Mouse (Mus musculus) cerebral cortex, adult 2 months (tissue): ENCODE data around the gene Xpo5.

Experiments used
- WGBS: fragments of 180-500 bp; shearing (Covaris S2); methylation state at CpG from one replicate; pipeline ENCODE4 v1.1.7; 2018; 5-methylcytosine and 5-hydroxymethylcytosine counted together

The Xpo5 gene

DNA sequence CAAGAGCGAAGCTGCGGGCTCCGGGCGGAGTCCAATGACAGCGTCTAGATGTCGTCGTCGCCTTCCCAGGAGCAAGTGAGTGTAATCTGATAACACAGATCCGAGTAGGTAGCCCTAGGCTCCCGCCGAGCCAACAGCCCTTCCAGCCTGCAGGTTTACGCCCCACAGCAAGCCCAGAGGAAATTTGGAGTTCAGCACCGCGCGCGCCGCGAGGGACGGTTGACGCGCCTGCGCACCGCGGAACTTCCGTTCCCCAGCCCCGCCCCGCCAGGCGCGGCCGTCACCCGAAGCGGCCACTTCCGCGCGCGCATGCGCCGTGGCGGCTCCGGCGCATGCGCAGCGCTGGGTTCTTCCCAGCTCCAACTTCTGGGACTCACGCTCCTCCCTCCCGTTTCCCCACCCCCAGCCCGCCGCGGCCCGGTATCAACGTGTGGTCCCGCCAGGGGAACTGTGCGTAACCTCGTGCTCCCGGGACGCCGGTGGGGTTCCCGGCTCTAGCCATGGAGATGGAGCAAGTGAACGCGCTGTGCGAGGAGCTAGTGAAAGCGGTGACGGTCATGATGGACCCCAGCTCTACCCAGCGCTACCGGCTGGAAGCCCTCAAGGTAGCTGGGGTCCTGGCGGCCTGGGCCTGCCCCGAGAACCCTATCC is at the start of gene Xpo5, which contains the start of gene Polh:
Gene Xpo5 (plus strand): TSS at position 362 of the 651 bp plus-strand sequence.
Gene Polh (minus strand): TSS at position 225 of the 651 bp plus-strand sequence.
- WGBS: under 1% methylated on average over 66 of the region's 66 CpGs

DNA sequence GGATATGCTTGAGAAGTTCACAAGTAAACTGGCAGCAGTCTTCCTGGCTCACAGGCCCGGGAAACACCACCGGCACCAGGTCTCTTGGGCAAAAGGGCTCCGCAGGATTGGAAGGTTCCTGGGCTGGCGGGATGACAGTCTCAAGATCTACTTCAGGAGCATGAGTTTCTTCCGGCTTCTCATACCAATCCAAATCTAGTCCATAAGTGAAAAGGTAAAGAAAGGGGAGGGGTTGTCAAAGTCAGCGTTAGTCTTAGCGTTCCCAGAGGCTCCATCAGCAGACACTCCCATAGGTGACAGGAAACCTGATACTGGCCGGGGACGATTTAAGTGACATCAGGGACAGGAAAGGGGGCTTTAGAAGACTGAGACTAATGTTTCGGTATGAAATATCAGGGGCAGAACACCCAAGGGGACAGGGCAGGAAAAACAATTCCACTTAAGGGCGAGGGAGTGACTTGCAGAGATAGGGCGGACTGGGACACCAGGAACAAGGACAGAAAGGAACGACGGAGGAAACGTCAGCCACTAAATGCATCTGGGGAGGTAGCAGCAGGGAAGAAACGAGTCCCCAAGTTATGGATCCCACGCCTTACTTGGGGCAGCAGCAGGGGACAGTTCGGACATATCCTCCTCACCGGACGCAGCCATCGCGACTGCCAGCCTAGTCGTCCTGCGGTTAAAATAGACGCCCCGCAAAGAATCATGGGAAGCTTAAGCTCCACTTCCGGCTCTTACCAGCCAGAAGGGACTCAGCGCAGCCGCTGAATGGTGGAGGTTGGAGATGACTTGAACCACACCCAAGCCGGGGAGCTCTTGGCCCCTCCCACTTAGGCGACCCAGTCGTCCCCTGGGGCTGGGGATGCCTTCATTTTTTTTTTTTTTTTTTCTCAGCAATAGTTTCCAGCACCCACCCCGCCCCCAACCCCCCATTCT is 49.5 kb upstream of the Xpo5 start, which contains the start of gene Mad2l1bp:
Gene Mad2l1bp (minus strand): TSS at position 707 of the 936 bp plus-strand sequence.
- WGBS: 4% methylated on average over 33 of the region's 33 CpGs

DNA sequence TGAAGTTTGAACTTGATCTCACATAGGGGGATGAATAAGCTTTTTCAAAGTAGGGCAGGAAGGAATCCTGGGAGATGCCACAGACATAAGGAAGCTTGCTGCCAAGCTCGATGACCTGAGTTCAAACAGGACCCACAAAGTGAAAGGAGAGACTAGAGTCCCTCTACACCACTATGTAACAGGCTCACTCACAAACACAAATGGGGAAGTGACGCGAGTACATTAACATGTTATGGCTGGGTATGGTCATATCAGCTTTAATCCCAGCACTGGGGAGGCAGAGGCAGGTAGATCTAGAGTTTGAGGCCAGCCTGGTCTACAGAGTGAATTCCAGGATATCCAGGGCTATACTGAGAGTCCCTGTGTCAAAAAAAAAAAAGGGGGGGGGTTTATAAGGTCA is 48.2 kb upstream of the Xpo5 start:
- 93% methylated on average over 3 of the region's 3 CpGs for WGBS

DNA sequence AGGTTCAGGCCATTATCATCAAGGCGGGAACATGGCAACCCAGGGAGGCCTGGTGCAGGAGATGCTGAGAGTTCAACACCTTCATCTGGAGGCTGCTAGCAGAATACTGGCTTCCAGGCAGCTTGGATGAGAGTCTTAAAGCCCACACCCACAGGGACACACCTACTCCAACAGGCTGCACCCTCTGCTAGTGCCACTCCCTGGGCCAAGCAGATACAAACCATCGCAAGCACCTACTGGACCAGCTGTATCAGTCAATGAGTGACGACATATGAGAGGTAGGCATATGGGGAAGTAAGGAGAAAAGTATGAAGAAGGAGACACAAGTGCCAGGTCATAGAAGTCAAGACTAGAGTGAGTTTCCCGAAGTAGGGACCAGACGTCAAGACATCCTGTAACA is 45.9 kb upstream of the Xpo5 start:
- WGBS: 84% methylated on average over 5 of the region's 5 CpGs

DNA sequence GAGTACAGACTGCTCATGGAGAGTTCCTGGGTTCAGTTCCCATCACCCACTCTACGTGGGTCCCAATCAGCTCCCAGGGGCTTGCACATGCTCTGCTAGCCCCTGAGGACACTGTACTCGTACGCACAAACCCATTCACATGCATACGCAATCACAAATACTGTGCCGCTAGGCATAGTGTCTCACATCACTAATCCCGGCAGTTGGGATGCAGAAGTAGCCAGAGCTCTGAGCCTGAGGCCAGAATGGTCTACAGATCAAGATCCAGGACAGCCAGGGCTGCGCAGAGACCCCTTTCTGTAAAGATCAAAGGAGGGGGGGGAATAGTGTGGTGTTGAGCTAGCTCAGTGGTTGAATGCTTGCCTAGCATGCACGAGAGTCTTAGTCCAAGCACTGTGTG is 45.5 kb upstream of the Xpo5 start:
- 88% methylated on average over 8 of the region's 8 CpGs for WGBS

DNA sequence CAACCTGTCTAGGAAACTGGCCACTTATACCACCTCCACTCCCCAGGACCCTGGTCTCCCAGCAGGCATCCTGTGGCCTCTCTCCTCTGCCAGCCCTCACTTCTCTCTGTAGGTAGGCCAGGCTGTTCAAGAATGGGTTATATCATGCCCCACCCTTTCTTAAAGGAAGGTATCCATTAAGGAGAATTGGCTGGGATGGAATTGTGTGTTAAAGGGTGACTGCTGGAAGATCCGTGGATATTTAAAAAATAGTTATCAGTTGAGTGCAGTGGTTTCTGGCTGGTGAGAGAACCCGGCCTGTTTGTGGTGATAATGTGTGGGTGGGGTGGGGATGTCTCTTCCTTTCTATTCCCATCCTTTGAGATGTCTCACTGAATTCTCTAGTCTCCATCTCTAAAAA is 43.3 kb upstream of the Xpo5 start:
- WGBS: 36% methylated on average over 2 of the region's 2 CpGs

- under 1% methylated on average over 16 of the region's 16 CpGs for WGBS
Measured at GRCm38 (mm10) chr17:46160090-46160662, 42.4 kb upstream of the Xpo5 start.

- under 1% methylated on average over 23 of the region's 23 CpGs for WGBS
Measured at GRCm38 (mm10) chr17:46160686-46161085, 41.9 kb upstream of the Xpo5 start, which contains the start of gene Gtpbp2. Gene Gtpbp2 (plus strand): TSS chr17:46161032.

GRCm38 (mm10) chr17:46161179-46161578 is 41.4 kb upstream of the Xpo5 start:
- 2% methylated on average over 19 of the region's 19 CpGs for WGBS

DNA sequence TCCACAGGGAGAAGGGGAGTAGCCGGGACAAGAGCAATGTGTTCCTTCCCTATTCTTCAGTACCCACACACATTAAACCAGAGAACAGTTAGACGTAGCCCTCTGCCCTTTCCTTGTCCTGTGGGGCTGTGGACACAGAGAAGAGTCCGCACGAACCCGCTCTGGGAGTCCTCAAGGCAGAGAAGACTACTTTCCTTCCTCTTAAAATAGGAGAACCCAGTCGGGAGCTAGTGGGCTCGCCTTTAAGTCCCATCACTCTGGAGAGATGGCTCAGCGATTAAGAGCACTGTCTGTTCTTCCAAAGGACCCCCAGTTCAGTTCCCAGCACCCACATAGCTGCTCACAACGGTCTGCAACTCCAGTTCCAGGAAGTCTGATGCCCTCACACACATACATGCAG is 40.9 kb upstream of the Xpo5 start:
- WGBS: 45% methylated on average over 9 of the region's 9 CpGs

DNA sequence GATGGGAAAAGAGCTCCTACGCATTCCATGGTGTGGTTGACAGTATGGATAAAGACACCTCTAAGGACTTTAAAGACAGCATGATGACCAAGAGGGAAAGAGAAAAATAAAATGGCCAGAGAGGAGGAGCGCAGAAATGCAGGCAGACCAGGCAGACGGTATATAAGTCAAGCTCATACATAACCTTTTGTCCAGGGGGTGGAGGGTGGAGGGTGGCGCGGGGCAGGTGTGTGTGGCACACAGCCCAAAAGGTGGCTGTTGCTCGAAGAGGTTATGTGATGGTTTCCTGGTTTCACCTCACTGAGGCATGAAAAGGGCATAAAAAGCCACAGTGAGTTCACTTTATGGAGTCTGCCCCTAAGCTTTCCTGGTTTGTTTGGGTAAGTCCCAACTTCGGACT is 40.0 kb upstream of the Xpo5 start:
- 90% methylated on average over 7 of the region's 7 CpGs for WGBS

GRCm38 (mm10) chr17:46162951-46163421 is 39.6 kb upstream of the Xpo5 start:
- WGBS: 57% methylated on average over 9 of the region's 9 CpGs

DNA sequence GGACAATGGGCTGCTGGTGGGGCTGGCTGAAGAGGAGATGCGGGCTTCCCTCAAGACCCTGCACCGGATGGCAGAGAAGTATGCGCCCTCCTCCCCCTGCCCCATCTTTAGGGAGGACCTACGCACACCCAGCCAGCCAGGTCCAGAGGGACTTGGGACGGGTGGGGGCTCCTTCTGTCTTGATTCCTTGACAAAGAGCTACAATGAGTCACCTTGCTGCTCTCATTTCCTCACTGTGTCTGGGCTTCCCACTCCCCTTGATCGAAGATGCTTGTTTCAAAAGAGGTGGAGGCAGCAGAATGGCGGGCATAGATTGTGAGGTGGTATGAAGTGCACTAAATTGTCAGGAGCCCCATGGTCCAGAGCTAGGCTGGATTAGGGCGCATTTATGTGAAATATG is 38.3 kb upstream of the Xpo5 start:
- WGBS: 89% methylated on average over 8 of the region's 8 CpGs

GRCm38 (mm10) chr17:46164791-46165190 is 37.8 kb upstream of the Xpo5 start:
- 95% methylated on average over 10 of the region's 10 CpGs for WGBS

DNA sequence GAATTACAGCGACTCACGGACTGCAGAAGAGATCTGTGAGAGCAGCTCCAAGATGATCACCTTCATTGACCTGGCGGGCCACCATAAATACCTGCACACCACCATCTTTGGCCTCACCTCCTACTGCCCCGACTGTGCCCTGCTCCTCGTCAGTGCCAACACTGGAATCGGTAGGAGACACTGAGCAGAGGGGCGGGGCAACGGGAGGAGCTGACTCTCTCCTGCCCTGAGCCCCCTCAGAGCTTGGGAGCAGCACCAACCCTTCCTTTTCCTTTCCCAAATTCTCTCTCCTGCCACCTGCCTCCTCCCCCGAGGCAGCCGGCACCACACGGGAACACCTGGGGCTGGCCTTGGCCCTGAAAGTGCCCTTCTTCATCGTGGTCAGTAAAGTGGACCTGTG is 37.1 kb upstream of the Xpo5 start:
- 78% methylated on average over 12 of the region's 12 CpGs for WGBS

GRCm38 (mm10) chr17:46166270-46166669 is 36.3 kb upstream of the Xpo5 start:
- 61% methylated on average over 5 of the region's 5 CpGs for WGBS

DNA sequence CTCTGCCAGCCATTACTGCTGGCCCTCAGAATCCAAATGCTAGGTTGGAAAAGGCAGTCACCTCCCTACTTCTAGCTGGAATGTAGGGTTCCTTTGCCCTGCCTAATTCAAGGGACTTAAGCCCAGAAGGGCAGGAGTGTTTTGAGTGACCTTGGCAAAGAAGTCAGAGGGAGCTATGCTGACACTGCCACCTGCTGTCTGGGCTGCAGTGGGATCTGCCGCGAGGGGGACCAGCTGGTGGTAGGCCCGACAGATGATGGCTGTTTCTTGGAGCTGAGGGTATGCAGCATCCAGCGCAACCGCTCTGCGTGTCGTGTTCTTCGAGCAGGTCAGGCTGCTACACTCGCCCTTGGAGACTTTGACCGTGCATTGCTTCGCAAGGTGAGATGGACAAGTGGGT is 35.6 kb upstream of the Xpo5 start:
- WGBS: 76% methylated on average over 11 of the region's 11 CpGs

- 32% methylated on average over 5 of the region's 5 CpGs for WGBS
Measured at GRCm38 (mm10) chr17:46168318-46168717, 34.3 kb upstream of the Xpo5 start.

GRCm38 (mm10) chr17:46168768-46169167 is 33.8 kb upstream of the Xpo5 start:
- 70% methylated on average over 5 of the region's 5 CpGs for WGBS

DNA sequence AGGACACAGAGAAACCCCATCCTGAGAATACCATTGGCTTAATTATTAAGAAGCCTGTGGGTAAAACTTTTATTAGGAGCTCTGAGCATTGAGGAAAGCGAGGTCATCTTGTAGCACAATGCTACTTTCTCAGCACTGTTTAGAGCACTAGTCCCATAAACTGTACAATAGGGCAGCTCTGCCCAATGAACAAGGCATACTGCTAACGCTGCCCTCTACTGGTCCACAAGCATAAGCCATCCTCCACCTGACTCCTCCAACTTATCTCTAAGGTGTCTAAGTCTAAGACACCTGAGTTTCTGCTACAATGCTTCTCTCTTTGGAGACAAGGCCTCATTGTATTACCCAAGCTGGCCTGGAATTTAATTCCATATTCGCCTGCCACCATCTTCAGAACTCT is 32.0 kb upstream of the Xpo5 start:
- WGBS: 74% methylated on average over 3 of the region's 3 CpGs

- WGBS: 80% methylated on average over 4 of the region's 4 CpGs
Measured at GRCm38 (mm10) chr17:46182273-46182672, 20.3 kb upstream of the Xpo5 start.

- 85% methylated on average over 2 of the region's 2 CpGs for whole genome bisulfite sequencing
Measured at GRCm38 (mm10) chr17:46188829-46189228, 13.8 kb upstream of the Xpo5 start.
